Mouse (Mus musculus) liver, embryonic 12.5 days (tissue): ENCODE measurements around the gene Lrrc45. TPM values are rescaled to one million over a fixed set of nuclear protein-coding genes. Genes with fewer than 3 reads are reported as not detected.
A peak's percentile ranks its signal among the peaks of the same experiment; 100 is the strongest.
"Not testable (repeated sequence)": the region's sequence is repeated elsewhere in the genome, so short reads cannot be mapped to it uniquely, and the experiment has no call there.

Source experiments
- ATAC-seq: fragments of 200-750 bp; cut with Nextera tagmentation; 2 replicates; pipeline ENCODE4 v1.8.0; 2017; ENCODE audit warnings: moderate number of reproducible peaks, mild to moderate bottlenecking, moderate library complexity
- H3K27ac ChIP-seq: fragments of 300-500 bp; sonication (generic); 2 replicates; pipeline ENCODE4 v1.5.1; 2016; ENCODE audit warnings: mild to moderate bottlenecking
- H3K27me3 ChIP-seq: fragments of 300-500 bp; sonication (generic); replicated peaks from 2 replicates; pipeline ENCODE4 v1.6.1; 2016; ENCODE audit warnings: mild to moderate bottlenecking, moderate library complexity
- H3K36me3 ChIP-seq: fragments of 300-500 bp; sonication (generic); 2 replicates; pipeline ENCODE4 v1.6.1; 2016; ENCODE audit warnings: mild to moderate bottlenecking, moderate library complexity
- H3K4me1 ChIP-seq: fragments of 300-500 bp; sonication (generic); 2 replicates; pipeline ENCODE4 v1.6.1; 2016
- H3K4me2 ChIP-seq: fragments of 300-500 bp; sonication (generic); 2 replicates; pipeline ENCODE4 v1.6.1; 2016; ENCODE audit warnings: mild to moderate bottlenecking, moderate library complexity
- H3K4me3 ChIP-seq: fragments of 300-500 bp; sonication (generic); 2 replicates; pipeline ENCODE4 v1.5.1; 2016; ENCODE audit warnings: mild to moderate bottlenecking, moderate library complexity
- H3K9ac ChIP-seq: fragments of 300-500 bp; sonication (generic); 2 replicates; pipeline ENCODE4 v1.6.1; 2016; ENCODE audit warnings: mild to moderate bottlenecking, moderate library complexity
- H3K9me3 ChIP-seq: fragments of 300-500 bp; sonication (generic); replicated peaks from 2 replicates; pipeline ENCODE4 v1.6.1; 2016; ENCODE audit warnings: mild to moderate bottlenecking, moderate library complexity
- WGBS: fragments of 180-500 bp; shearing (Covaris S2); methylation state at CpG from one replicate; pipeline ENCODE4 v1.1.7; 2016; ENCODE audit not compliant: insufficient replicate concordance; 5-methylcytosine and 5-hydroxymethylcytosine counted together
- polyA plus RNA-seq: library from polyadenylated mRNA; unstranded; fragments of >200 nt; fragmentation: Nextera tagmentation; extraction: Ambion mirVana; gene quantifications from 2 replicates; pipeline ENCODE4 v1.2.1, GENCODE M21; 2016

The Lrrc45 gene
- 23.3 and 23.6 TPM in 2 replicates for polyA plus RNA-seq

DNA sequence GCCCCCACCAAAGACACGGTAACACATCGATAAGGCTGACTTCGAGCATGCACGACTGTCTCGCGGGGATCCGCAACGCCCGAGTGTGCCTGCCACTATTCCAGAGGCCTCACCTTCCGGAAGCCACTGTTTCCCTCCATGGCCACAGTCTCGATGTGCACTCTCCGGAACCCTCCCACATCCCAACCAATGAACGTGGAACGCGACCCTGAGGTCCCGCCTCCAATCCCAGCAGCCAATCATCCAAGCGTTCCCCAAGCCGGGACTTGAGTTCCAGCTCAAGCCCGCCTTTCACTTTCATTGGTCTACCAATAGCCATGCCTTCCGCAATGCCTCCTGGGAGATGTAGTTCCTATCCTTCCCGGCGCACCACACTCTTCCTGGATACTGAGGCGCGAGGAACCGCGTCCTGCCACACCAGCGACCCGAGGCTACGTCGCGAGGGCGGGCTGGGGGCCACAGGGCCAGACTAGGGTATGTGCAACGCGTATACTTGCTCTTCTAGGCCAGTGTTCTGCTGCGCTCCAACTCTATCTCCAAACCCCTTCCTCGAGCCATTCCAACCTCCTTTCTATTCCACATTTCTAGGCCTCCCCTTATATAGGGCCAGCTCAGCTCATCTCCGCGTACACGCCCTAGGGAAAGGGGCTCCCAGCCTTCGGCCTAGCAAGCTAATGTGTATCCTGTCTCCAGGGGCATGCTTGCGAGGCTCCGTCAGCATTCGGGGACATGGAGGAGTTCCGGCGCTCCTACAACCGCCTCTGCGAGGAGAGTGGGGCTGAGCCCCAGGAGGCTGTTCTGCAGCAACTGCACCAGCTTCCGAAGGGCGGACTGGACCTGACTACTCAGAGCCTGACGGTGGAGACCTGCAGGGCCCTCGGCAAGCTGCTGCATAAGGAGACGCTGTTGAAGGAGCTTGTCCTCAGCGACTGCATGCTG, at the start of gene Lrrc45, which contains the start of gene Cenpx:
Gene Lrrc45, plus strand, starts transcription at position 346 of the 939 bp plus-strand sequence.
Gene Cenpx, minus strand, starts transcription at position 159 of the 939 bp plus-strand sequence.
- H3K4me3 ChIP-seq, result peak within 1 kb of the TSS; percentile 75
- ATAC-seq, result peak; percentile 96
- H3K4me2 ChIP-seq, result peak within 1 kb of the TSS; percentile 99
- H3K9ac ChIP-seq, result peak within 1 kb of the TSS; percentile 83
- no peaks in the 10 kb centered on the region for H3K27me3 ChIP-seq
- H3K9me3 ChIP-seq, result no peaks in the 10 kb centered on the region
- H3K36me3 ChIP-seq, result peaks cover 68% of the 10 kb centered on the region
- peaks cover 25% of the 10 kb centered on the region for H3K4me1 ChIP-seq
- WGBS, result 3% methylated on average over 53 of the region's 53 CpGs
- peak within 1 kb of the TSS; percentile 77 for H3K27ac ChIP-seq

DNA sequence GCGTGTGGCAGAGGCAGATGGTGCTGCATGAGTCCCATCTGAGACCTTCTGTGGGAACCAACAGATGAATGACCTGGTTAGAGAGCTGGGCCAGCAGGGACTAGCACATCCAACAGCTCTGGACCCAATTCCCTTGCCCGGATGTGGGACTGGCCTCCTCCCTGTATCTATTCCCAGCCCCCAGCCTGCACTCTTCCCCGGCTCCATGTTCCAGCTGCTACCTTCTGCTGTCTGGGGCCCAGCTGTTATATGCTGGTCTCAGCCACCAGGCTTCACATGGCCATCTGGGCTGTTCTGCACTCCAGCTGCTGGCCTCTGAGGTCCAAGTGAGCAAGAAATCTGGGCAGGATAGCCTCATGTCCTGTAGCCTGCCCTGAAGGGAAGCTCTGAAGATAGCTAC, 48.3 kb upstream of the Lrrc45 start:
- Histone ChIP-seq H3K4me3 (no peak overlapping the region), H3K27me3 (peaks cover 66% of the 10 kb centered on the region), H3K4me2 (no peak overlapping the region), H3K9me3 (no peaks in the 10 kb centered on the region), H3K4me1 (0 out of 2 replicates have a peak, but pooled peaks cover 8% of the 10 kb centered on the region), H3K27ac (no peak overlapping the region), H3K9ac (no peak overlapping the region), H3K36me3 (no peaks in the 10 kb centered on the region)
- 65% methylated on average over 3 of the region's 3 CpGs for WGBS
- ATAC-seq, result no peak

DNA sequence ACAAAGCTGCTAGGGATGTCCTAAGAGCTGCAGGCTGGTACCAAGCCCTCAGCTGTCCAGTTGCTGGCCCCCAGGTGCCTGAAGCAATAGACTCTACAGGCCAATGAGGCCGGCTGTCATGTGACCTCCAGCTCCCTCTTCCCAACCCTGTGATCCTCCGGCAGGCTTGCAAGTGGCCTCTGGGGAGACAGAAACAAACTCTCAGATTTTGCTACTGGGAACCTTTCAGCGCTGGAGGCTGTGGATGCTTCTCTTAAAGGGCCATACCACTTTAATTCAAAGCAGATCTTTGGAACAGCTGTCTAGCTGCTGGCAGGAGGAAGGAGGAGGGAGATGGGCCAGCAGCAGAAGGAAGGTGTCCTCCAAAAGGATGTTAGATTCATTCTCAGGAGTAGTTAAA, 47.1 kb upstream of the Lrrc45 start:
- Histone ChIP-seq H3K9me3 (no peaks in the 10 kb centered on the region), H3K4me1 (no peaks in the 10 kb centered on the region), H3K9ac (no peak overlapping the region), H3K27ac (no peak overlapping the region), H3K4me3 (no peak overlapping the region), H3K4me2 (no peak overlapping the region), H3K36me3 (no peaks in the 10 kb centered on the region), H3K27me3 (peaks cover 54% of the 10 kb centered on the region)
- WGBS, result 28% methylated on average over 3 of the region's 3 CpGs
- no peak for ATAC-seq

DNA sequence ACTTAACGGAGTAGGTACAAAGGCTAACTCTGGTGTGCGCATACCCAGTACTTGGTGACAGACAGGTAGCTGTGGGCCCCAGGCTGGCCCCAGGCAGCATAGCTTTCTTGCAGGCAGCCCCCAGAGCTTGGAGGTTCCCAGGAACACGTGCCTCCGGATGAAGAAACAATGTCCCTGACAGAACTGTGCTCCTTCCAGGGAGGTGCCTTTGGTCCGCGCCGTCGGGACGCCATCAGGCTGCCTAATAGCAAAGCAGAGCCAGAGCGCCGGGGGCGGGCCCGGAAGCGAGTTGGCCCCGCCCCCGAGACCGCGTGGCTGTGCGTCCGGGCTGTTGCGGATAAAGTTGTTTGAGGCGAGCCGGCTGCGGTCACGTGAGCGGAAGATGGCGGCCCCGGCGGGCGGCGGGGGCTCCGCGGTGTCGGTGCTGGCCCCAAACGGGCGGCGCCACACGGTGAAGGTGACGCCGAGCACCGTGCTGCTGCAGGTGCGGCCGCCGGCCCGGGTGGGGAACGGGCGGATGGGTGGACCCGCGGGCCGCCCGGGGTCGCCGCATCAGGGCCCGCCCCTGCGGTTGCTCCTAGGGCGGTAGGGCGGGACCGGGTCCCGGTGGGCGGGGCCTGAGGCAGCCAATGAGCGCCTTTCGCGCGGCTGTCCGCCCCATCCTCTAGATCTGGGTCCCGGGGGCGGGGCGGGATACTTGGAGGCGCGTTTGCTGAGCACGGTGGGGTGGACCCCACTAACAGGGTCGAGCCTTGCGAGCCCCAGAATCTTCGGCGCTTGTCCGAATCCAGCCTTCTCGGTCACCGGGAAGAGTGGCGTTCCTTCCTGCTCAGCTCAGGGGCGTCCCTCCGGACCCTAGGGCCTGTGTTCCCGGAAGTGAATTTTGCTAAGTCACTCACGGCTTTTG, 40.8 kb upstream of the Lrrc45 start, which contains the start of gene Aspscr1:
Gene Aspscr1, plus strand, starts transcription at position 287 of the 907 bp plus-strand sequence.
- peak within 1 kb of the TSS; percentile 93 for H3K4me2 ChIP-seq
- peak within 1 kb of the TSS; percentile 90 for H3K27ac ChIP-seq
- peaks cover 10% of the 10 kb centered on the region; the same call in 1 of the 2 replicates for H3K36me3 ChIP-seq
- peak; percentile 94 for ATAC-seq
- H3K4me3 ChIP-seq, result peak within 1 kb of the TSS; percentile 73
- H3K27me3 ChIP-seq, result no peaks in the 10 kb centered on the region
- WGBS, result 1% methylated on average over 83 of the region's 83 CpGs
- H3K9ac ChIP-seq, result peak within 1 kb of the TSS; percentile 79
- H3K4me1 ChIP-seq, result peaks cover 43% of the 10 kb centered on the region
- no peaks in the 10 kb centered on the region for H3K9me3 ChIP-seq

DNA sequence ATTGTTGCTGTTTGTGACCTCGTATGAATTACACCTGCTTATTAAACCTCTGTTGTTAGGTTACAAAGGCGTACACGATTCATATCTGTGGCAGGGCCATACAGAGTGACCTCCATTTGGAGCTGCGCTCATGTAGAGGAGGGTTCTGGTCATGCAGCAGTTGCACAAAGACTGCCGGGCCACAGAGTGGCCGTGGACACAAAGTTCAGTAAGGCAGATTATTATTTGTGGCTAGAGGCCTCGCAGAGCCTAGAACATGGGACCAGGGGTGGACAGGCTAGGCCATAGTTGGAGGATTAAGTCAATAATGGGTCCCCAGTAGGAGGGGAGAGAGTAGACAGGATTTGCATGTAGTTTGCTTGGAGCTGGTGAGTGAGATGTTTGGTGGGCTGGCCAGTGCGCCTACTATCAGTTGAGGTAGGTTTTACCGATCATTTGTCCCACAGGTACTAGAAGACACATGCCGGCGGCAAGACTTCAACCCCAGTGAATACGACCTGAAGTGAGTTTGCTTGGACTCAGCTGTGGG, 40.1 kb upstream of the Lrrc45 start:
- H3K9me3 ChIP-seq, result no peaks in the 10 kb centered on the region
- WGBS, result 31% methylated on average over 12 of the region's 12 CpGs
- H3K4me2 ChIP-seq, result peak overlapping the region; percentile 93
- H3K9ac ChIP-seq, result peak overlapping the region; percentile 79
- H3K4me1 ChIP-seq, result peaks cover 43% of the 10 kb centered on the region
- H3K36me3 ChIP-seq, result peaks cover 17% of the 10 kb centered on the region
- H3K4me3 ChIP-seq, result peak overlapping the region; percentile 73
- H3K27me3 ChIP-seq, result no peaks in the 10 kb centered on the region
- ATAC-seq, result peak; percentile 16; the same call in 1 of the 2 replicates
- H3K27ac ChIP-seq, result peak overlapping the region; percentile 90

DNA sequence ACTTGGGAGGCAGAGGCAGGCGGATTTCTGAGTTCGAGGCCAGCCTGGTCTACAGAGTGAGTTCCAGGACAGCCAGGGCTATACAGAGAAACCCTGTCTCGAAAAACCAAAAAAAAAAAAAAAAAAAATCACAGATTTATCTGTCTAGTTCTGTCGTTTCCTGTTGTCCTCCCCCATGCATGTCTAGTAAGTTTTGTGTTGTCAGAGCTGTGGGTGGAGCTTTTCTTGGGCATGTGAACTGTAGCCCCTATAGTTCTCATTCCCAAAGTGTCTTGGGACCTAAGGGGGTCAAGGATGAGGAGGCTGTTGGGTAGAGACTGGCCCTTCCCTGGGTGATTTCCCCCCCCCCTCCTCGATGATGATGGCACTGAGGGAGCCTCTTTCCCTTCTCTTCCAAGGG, 37.9 kb upstream of the Lrrc45 start:
- not testable (repeated sequence) for H3K4me3 ChIP-seq, H3K9me3 ChIP-seq, H3K27me3 ChIP-seq, H3K27ac ChIP-seq, H3K9ac ChIP-seq, ATAC-seq, H3K4me2 ChIP-seq
- 61% methylated on average over 5 of the region's 5 CpGs for WGBS
- H3K4me1 ChIP-seq, result peaks cover 43% of the 10 kb centered on the region
- peaks cover 39% of the 10 kb centered on the region for H3K36me3 ChIP-seq

DNA sequence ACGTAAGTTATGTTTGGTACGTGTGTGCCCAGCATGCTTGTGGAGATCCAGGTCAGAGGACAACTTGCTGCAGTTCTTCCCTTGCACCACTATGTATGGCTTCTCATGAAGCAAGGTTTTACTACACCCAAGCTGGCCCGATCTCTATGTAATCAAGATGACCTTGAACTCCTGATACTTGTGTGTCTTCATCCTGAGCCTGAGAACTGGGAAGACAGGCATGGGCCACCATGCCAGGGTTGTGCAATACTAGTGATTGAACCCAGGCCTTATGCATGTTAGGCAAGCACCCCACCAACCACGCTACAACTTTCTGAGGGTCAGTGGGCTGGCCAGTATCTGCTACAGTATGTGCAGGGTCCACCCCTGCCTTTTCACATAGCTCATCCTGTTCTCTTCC, 36.8 kb upstream of the Lrrc45 start:
- Histone ChIP-seq H3K27me3 (no peaks in the 10 kb centered on the region), H3K4me2 (no peak overlapping the region), H3K9me3 (no peaks in the 10 kb centered on the region), H3K4me1 (peaks cover 41% of the 10 kb centered on the region), H3K27ac (no peak overlapping the region), H3K9ac (no peak overlapping the region), H3K4me3 (no peak overlapping the region), H3K36me3 (peaks cover 46% of the 10 kb centered on the region)
- no peak for ATAC-seq
- 77% methylated on average over 4 of the region's 4 CpGs for WGBS

DNA sequence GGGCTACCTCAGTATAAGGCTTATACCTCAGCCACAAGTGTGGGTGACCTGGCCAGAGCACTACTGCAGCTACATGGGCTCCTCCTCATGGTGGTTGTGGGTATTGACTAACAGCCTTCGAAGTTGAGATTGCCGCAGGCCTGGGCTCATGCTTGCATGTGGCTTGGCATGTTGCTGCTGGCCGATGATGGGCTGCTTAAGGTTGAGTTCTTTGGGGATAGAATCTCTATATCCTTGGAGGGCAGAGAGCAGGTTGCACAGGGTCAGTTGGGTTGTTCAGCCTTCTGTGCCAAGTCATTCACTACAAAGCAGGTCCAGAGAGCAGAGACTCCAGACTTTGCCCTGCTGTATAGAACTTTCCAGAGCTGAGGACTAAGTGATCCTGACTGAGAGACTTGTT, 33.8 kb upstream of the Lrrc45 start:
- H3K4me3 ChIP-seq, result no peak overlapping the region
- H3K9ac ChIP-seq, result no peak overlapping the region
- 68% methylated on average over 3 of the region's 3 CpGs for WGBS
- no peaks in the 10 kb centered on the region for H3K9me3 ChIP-seq
- no peak overlapping the region for H3K27ac ChIP-seq
- 0 out of 2 replicates have a peak, but pooled peaks have one; percentile 19 for ATAC-seq
- no peak overlapping the region for H3K4me2 ChIP-seq
- H3K27me3 ChIP-seq, result no peaks in the 10 kb centered on the region
- peaks cover 18% of the 10 kb centered on the region for H3K4me1 ChIP-seq
- H3K36me3 ChIP-seq, result peaks cover 57% of the 10 kb centered on the region

DNA sequence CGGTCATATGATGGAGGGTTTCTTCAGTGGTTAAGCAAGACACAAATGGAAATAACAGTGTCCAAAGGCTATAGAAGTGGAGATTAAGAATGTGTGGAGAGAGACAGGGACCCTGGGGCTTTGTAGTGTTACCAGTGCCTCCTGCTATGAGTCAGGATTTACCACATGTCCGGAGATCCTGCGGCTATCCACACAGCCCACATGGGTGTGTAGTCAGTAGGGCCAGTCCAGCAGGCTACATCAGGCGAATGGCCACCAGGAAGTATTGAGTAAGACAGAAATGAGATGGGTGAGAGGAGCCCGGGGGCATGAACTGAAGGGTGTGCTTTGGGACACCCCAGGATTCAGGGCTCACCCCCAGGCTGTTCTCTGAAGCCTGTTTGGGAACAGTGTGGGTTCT, 31.0 kb upstream of the Lrrc45 start:
- Histone ChIP-seq H3K27me3 (no peaks in the 10 kb centered on the region), H3K4me2 (no peak overlapping the region), H3K4me1 (peaks cover 5% of the 10 kb centered on the region; the same call in 1 of the 2 replicates), H3K9me3 (no peaks in the 10 kb centered on the region), H3K4me3 (no peak overlapping the region), H3K27ac (no peak overlapping the region), H3K36me3 (peaks cover 74% of the 10 kb centered on the region), H3K9ac (no peak overlapping the region)
- no peak for ATAC-seq
- 80% methylated on average over 5 of the region's 5 CpGs for WGBS

DNA sequence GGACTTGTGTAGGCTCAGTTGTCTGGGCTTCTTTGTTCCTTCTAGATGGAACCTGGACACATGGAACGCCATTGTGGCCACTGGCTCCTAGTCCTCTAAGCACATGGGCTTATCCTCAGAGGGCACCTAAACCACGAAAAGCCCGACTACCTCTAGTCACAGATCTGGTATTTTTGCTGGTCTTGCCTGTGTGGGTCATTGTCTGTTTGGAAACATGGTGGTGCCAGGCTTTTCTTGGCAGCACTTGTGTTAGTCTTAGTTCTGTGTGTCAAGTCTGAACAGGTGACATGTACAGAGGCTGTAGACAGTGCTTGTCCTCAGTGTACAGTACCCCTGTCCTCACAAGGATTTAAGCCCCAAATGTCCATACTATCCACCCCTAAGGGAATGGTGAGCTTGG, 30.2 kb upstream of the Lrrc45 start:
- Histone ChIP-seq H3K36me3 (peaks cover 73% of the 10 kb centered on the region), H3K27me3 (no peaks in the 10 kb centered on the region), H3K27ac (no peak overlapping the region), H3K9ac (no peak overlapping the region), H3K9me3 (no peaks in the 10 kb centered on the region), H3K4me2 (no peak overlapping the region), H3K4me1 (peaks cover 5% of the 10 kb centered on the region; the same call in 1 of the 2 replicates), H3K4me3 (no peak overlapping the region)
- WGBS, result 73% methylated on average over 3 of the region's 3 CpGs
- ATAC-seq, result no peak

DNA sequence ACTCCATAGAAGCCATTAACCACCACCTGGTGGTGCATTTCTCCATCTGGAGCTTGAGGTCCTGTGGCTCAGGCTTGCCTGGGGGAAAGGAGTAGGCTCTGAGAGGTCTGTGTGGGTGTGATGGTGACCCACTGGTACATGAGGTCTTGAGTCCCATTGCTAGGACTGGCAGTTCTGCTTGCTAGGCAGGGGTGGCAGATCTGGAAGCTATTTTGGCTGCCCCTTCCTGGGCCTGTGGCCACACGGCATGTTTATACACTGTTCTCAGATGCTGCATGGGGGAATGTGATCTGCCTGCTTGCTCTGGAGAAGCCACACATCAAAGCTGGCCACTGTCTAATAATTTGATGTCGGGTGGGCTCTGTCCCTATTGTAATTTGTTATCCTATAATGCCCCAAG, 29.6 kb upstream of the Lrrc45 start:
- Histone ChIP-seq H3K9me3 (no peaks in the 10 kb centered on the region), H3K36me3 (peaks cover 73% of the 10 kb centered on the region), H3K4me3 (no peak overlapping the region), H3K9ac (no peak overlapping the region), H3K27ac (no peak overlapping the region), H3K4me2 (no peak overlapping the region), H3K27me3 (no peaks in the 10 kb centered on the region), H3K4me1 (peaks cover 5% of the 10 kb centered on the region; the same call in 1 of the 2 replicates)
- WGBS, result 69% methylated on average over 2 of the region's 2 CpGs
- no peak for ATAC-seq
